Mouse (Mus musculus) small intestine, adult 2 months (tissue): ENCODE data around the gene Hmga2.

Source experiments
- CTCF ChIP-seq: fragments of 200-500 bp; IDR thresholded peaks from 2 replicates; pipeline ENCODE4 v1.5.1; 2012; ENCODE audit warnings: low read depth, mild to moderate bottlenecking, control low read depth, inconsistent platforms, low read length, moderate library complexity, mixed read lengths; ENCODE audit not compliant: insufficient replicate concordance, insufficient read length; ENCODE audit errors: extremely low read depth
- POLR2A ChIP-seq: fragments of 200-500 bp; IDR thresholded peaks from 2 replicates; pipeline ENCODE4 v1.6.1; 2012; ENCODE audit warnings: low read depth, mild to moderate bottlenecking, control low read depth, inconsistent platforms, low read length, moderate library complexity

GRCm38 (mm10) chr10:120363983-120364582 lies 112.2 kb downstream of the Hmga2 start:
- TF ChIP-seq CTCF (no peak), POLR2A (no peak)
